ENCODE assay signal across 8 mouse cellular contexts in the genomic region with DNA sequence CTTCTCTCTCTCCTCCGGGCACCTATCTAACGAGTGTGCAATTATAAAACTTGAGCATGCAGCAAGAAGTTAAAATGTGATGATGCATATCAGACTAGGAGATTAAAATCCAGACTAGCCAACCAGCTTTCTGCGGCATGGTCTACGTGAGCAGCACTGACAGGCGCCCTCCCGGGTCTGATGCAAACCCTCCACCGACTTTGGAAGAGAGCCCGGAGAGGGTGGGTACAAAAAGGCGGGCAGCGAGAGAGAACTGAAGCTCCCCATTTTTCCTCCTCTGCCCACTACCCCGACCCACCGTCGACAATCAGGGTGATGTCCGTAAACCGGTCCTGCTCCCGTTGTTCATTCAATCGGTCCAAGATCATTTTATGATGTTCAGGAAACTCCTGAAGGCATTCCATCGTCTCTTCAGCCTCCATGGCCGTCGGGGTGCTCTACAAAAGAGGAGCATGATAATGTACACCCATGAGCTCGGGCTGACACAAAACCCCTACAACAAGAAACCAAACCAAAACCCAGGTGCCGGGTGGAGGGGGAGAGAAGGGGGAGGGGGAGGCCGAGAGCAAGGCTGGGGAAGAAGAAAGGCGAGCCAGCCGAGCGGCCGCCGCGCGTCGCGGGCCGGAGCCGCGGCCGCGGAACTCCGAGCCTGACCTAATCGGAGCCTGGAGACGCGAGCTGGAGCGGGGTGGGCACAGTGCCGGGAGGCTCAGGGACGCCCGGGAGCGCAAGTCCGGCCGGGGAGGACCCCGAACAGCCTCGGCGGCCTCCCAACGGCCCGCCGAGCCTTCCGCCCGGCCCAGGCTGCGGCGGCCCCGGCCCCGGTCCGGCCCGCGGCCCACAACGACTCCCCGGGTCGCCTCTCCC. TPM values are rescaled to one million over a fixed set of nuclear protein-coding genes. Genes with fewer than 3 reads are reported as not detected.
DNase-seq lines count a peak whose midpoint lies in the region; ATAC-seq lines count a peak whose summit lies in the region.

No protein-coding gene starts in this region.

- ATAC-seq in intestine, embryonic 14.5 days (replicated peaks; ENCODE audit: low FRiP score, low TSS enrichment, low read depth): peak; percentile 63
- ATAC-seq in megakaryocyte progenitor cell, adult 5-6 weeks (replicated peaks; ENCODE audit: poor library complexity): peak; percentile 43
- no peak for ATAC-seq in monocyte, adult 5-6 weeks (replicated peaks; ENCODE audit: insufficient number of reproducible peaks, low FRiP score, low TSS enrichment, poor library complexity, severe bottlenecking)

- H3K4me2 ChIP-seq in intestine, embryonic 14.5 days (ENCODE audit: low read length): peak overlapping the region; percentile 53

- peak; percentile 74 for DNase-seq in adrenal gland, adult 2 months
- peak; percentile 59 for DNase-seq in embryo, embryonic 10.5 days (ENCODE audit: low spot score)
- DNase-seq in gastrocnemius, postnatal 14 days: peak; percentile 84
- DNase-seq in intestine, embryonic 14.5 days (ENCODE audit: low spot score): peak; percentile 84
- peak; percentile 67 to 71 for DNase-seq in left cerebral cortex, postnatal 14 days (ENCODE audit: low spot score in 2 of 2)
- peak; percentile 62 for DNase-seq in skeletal muscle tissue, adult 2 months (ENCODE audit: low read depth, low spot score)

- H3K4me3 ChIP-seq in intestine, embryonic 14.5 days (ENCODE audit: low read depth, low read length): peak overlapping the region; percentile 79

- H3K9me3 ChIP-seq in intestine, embryonic 14.5 days (ENCODE audit: control insufficient read depth, low read length): no peaks in the 10 kb centered on the region

- intact Hi-C loops in gastrocnemius, postnatal 14 days (cut with DNase I; ENCODE audit: low total_unique reads): no loop called here
- intact Hi-C loops in left cerebral cortex, postnatal 14 days (cut with DNase I): loop anchor here (5.0 kb wide), 2 partner anchors 33 to 98 kb away; partner anchors contain the start of genes Hmgcs1 and Nim1k

- peak overlapping the region; percentile 92 for H3K9ac ChIP-seq in intestine, embryonic 14.5 days (ENCODE audit: low read length)

- WGBS in intestine, embryonic 14.5 days: 1% methylated on average over 39 of the region's 66 CpGs

- H3K27me3 ChIP-seq in intestine, embryonic 14.5 days (replicated peaks; ENCODE audit: control insufficient read depth, insufficient read depth, low read length): no peaks in the 10 kb centered on the region

- peak overlapping the region; percentile 93 for H3K27ac ChIP-seq in intestine, embryonic 14.5 days (ENCODE audit: low read depth)

- H3K36me3 ChIP-seq in intestine, embryonic 14.5 days (ENCODE audit: control insufficient read depth, insufficient read depth, low read length): peaks cover 38% of the 10 kb centered on the region

- peaks cover 12% of the 10 kb centered on the region; the same call in 1 of the 2 replicates for H3K4me1 ChIP-seq in intestine, embryonic 14.5 days (replicated peaks; ENCODE audit: control insufficient read depth, insufficient read depth, low read length)

RNA-seq across cellular contexts. Expression of gene Zfp131, which starts 0.6 kb away (rescaled TPM):
- total RNA-seq in adrenal gland, adult 2 months (2021): 10 to 100 TPM; 30.3 to 39.3 TPM
- 24.7 and 27.3 TPM in 2 replicates for polyA plus RNA-seq in adrenal gland, adult 2 months (2012; rRNA removed)
- 10 to 100 TPM; 13.7 to 15.6 TPM for total RNA-seq in gastrocnemius, postnatal 14 days (2021)
- 35.6 and 39.5 TPM in 2 replicates for polyA plus RNA-seq in intestine, embryonic 14.5 days (2014; fragmentation: Nextera tagmentation; extraction: Ambion mirVana)
- total RNA-seq in left cerebral cortex, postnatal 14 days (2021): 10 to 100 TPM; 39.7 to 41.9 TPM
- total RNA-seq in megakaryocyte progenitor cell, adult 5-6 weeks (2015): 59.6 and 67.6 TPM in 2 replicates
- 50.9 and 64.3 TPM in 2 replicates for total RNA-seq in megakaryocyte progenitor cell, adult 5-6 weeks (2017)
- total RNA-seq in monocyte, adult 5-6 weeks (2017): 68.4 to 81.1 TPM (median 71.3 TPM) in 3 replicates

RNA-seq across cellular contexts. Expression of gene Nim1k, which starts 34.4 kb away (rescaled TPM):
- total RNA-seq in adrenal gland, adult 2 months (2021): 1 to 10 TPM; 1.8 to 2.4 TPM
- 2.1 and 2.7 TPM in 2 replicates for polyA plus RNA-seq in adrenal gland, adult 2 months (2012; rRNA removed)
- 1 to 10 TPM; 1.3 to 1.7 TPM for total RNA-seq in gastrocnemius, postnatal 14 days (2021)
- 0.58 and 0.76 TPM in 2 replicates for polyA plus RNA-seq in intestine, embryonic 14.5 days (2014; fragmentation: Nextera tagmentation; extraction: Ambion mirVana)
- total RNA-seq in left cerebral cortex, postnatal 14 days (2021): 10 to 100 TPM; 13.2 to 14.8 TPM
- total RNA-seq in megakaryocyte progenitor cell, adult 5-6 weeks (2015): 0.59 and 1.3 TPM in 2 replicates
- 0.50 and 0.54 TPM in 2 replicates for total RNA-seq in megakaryocyte progenitor cell, adult 5-6 weeks (2017)
- total RNA-seq in monocyte, adult 5-6 weeks (2017): 0.10 TPM in 2 of 3 replicates, not detected in the other

RNA-seq across cellular contexts. Expression of gene AF067063, which starts 39.9 kb away (rescaled TPM):
- total RNA-seq in adrenal gland, adult 2 months (2021): not detected
- not detected in 2 replicates for polyA plus RNA-seq in adrenal gland, adult 2 months (2012; rRNA removed)
- total RNA-seq in gastrocnemius, postnatal 14 days (2021): not detected
- not detected in 2 replicates for polyA plus RNA-seq in intestine, embryonic 14.5 days (2014; fragmentation: Nextera tagmentation; extraction: Ambion mirVana)
- not detected for total RNA-seq in left cerebral cortex, postnatal 14 days (2021)
- total RNA-seq in megakaryocyte progenitor cell, adult 5-6 weeks (2015): not detected in 2 replicates
- not detected in 2 replicates for total RNA-seq in megakaryocyte progenitor cell, adult 5-6 weeks (2017)
- total RNA-seq in monocyte, adult 5-6 weeks (2017): not detected in 3 replicates

RNA-seq across cellular contexts. Expression of gene D13Ertd608e, which starts 45.7 kb away (rescaled TPM):
- not detected for total RNA-seq in adrenal gland, adult 2 months (2021)
- not detected in 2 replicates for polyA plus RNA-seq in adrenal gland, adult 2 months (2012; rRNA removed)
- not detected for total RNA-seq in gastrocnemius, postnatal 14 days (2021)
- not detected in 2 replicates for polyA plus RNA-seq in intestine, embryonic 14.5 days (2014; fragmentation: Nextera tagmentation; extraction: Ambion mirVana)
- not detected for total RNA-seq in left cerebral cortex, postnatal 14 days (2021)
- not detected in 2 replicates for total RNA-seq in megakaryocyte progenitor cell, adult 5-6 weeks (2015)
- not detected in 2 replicates for total RNA-seq in megakaryocyte progenitor cell, adult 5-6 weeks (2017)
- not detected in 3 replicates for total RNA-seq in monocyte, adult 5-6 weeks (2017)

Comparison
In these comparisons a context has a peak if more than half of its experiments do, and no peak if none do; other contexts are left out.
1. RNA of gene Nim1k, which starts 34.4 kb away (total RNA-seq): 13.2 to 14.8 TPM in left cerebral cortex, postnatal 14 days; 1.8 to 2.4 TPM in adrenal gland, adult 2 months, 1.3 to 1.7 TPM in gastrocnemius, postnatal 14 days, 0.50 to 1.3 TPM in megakaryocyte progenitor cell, adult 5-6 weeks and 0.10 TPM in monocyte, adult 5-6 weeks; every median in the first group is over 4 times any median in the second.
2. Peak in every context shown above with its lines, with median percentiles within 50 percentile points of each other: DNase-seq.